Mouse (Mus musculus) stomach, postnatal 0 days (tissue): ENCODE results near the gene Krtap28-10. TPM values are rescaled to one million over a fixed set of nuclear protein-coding genes. Genes with fewer than 3 reads are reported as not detected.

Experiments used
- ATAC-seq: fragments of 200-750 bp; cut with Nextera tagmentation; 2 replicates; pipeline ENCODE4 v1.8.0; 2017; ENCODE audit not compliant: low FRiP score, low TSS enrichment
- DNase-seq: peaks from one replicate; pipeline ENCODE4 v3.0.0-alpha.2; 2016; ENCODE audit warnings: low spot score
- H3K27ac ChIP-seq: fragments of 300-500 bp; sonication (generic); replicated peaks from 2 replicates; pipeline ENCODE4 v1.5.1; 2014; ENCODE audit warnings: mild to moderate bottlenecking, control low read depth
- H3K27me3 ChIP-seq: fragments of 300-500 bp; sonication (generic); 2 replicates; pipeline ENCODE4 v1.6.1; 2014; ENCODE audit warnings: low read length; ENCODE audit not compliant: control insufficient read depth, insufficient read depth
- H3K36me3 ChIP-seq: fragments of 300-500 bp; sonication (generic); 2 replicates; pipeline ENCODE4 v1.6.1; 2014; ENCODE audit warnings: low read length, mixed read lengths; ENCODE audit not compliant: control insufficient read depth, insufficient read depth
- H3K4me1 ChIP-seq: fragments of 300-500 bp; sonication (generic); replicated peaks from 2 replicates; pipeline ENCODE4 v1.6.1; 2014; ENCODE audit warnings: antibody characterized with exemption; ENCODE audit not compliant: control insufficient read depth, insufficient read depth
- H3K4me2 ChIP-seq: fragments of 300-500 bp; sonication (generic); replicated peaks from 2 replicates; pipeline ENCODE4 v1.6.1; 2014; ENCODE audit warnings: low read depth, mild to moderate bottlenecking, control low read depth, moderate library complexity
- H3K4me3 ChIP-seq: fragments of 300-500 bp; sonication (generic); 2 replicates; pipeline ENCODE4 v1.5.1; 2014; ENCODE audit warnings: low read depth, low read length, control low read depth
- H3K9ac ChIP-seq: fragments of 300-500 bp; sonication (generic); 2 replicates; pipeline ENCODE4 v1.6.1; 2014; ENCODE audit warnings: mild to moderate bottlenecking, low read length, control low read depth, mixed read lengths
- H3K9me3 ChIP-seq: fragments of 300-500 bp; sonication (generic); 2 replicates; pipeline ENCODE4 v1.6.1; 2016; ENCODE audit warnings: low read length; ENCODE audit not compliant: control insufficient read depth
- CTCF ChIP-seq: IDR thresholded peaks from 2 replicates; pipeline ENCODE4 v1.5.1; 2016; ENCODE audit warnings: antibody characterized with exemption, low read depth, mild to moderate bottlenecking, moderate library complexity
- EP300 ChIP-seq: optimal IDR thresholded peaks from 2 replicates; pipeline ENCODE3; 2016; ENCODE audit warnings: antibody characterized with exemption
- WGBS: fragments of 180-500 bp; shearing (Covaris S2); extraction: QIAGEN DNeasy Blood & Tissue Kit; methylation state at CpG from one replicate; pipeline ENCODE4 v1.1.7; 2014; 5-methylcytosine and 5-hydroxymethylcytosine counted together
- polyA plus RNA-seq: library from polyadenylated mRNA; unstranded; fragments of >200 nt; fragmentation: Nextera tagmentation; extraction: Ambion mirVana; gene quantifications from 2 replicates; pipeline ENCODE4 v1.2.1, GENCODE M21; 2015

Gene Krtap28-10
- polyA plus RNA-seq, 1 experiment from 2014 or later, result not detected

GRCm38 (mm10) chr1:83044882-83045427, 2.7 kb upstream of the Krtap28-10 start, which contains the start of gene Gm47969:
Gm47969 (plus strand) TSS chr1:83044932.
- DNase-seq (no peak), ATAC-seq (peak; percentile 42; the same call in 1 of the 2 replicates)
- TF ChIP-seq EP300, result no peak
- peak; percentile 17; the same call in 1 of the 2 replicates for TF ChIP-seq CTCF
- H3K4me2 ChIP-seq, result no peak within 1 kb of the TSS
- no peaks in the 10 kb centered on the region for H3K36me3 ChIP-seq
- H3K4me1 ChIP-seq, result no peaks in the 10 kb centered on the region
- WGBS, result 76% methylated on average over 5 of the region's 5 CpGs
- H3K9ac ChIP-seq, result no peak within 1 kb of the TSS
- H3K27ac ChIP-seq, result no peak within 1 kb of the TSS
- no peaks in the 10 kb centered on the region for H3K9me3 ChIP-seq
- H3K27me3 ChIP-seq, result no peaks in the 10 kb centered on the region
- H3K4me3 ChIP-seq, result no peak within 1 kb of the TSS

GRCm38 (mm10) chr1:83039080-83039479, 3.2 kb downstream of the Krtap28-10 start:
- H3K9me3 ChIP-seq, result no peaks in the 10 kb centered on the region
- no peaks in the 10 kb centered on the region for H3K27me3 ChIP-seq
- ATAC-seq (peak; percentile 66), DNase-seq (peak; percentile 41)
- WGBS, result 49% methylated on average over 4 of the region's 4 CpGs
- H3K4me2 ChIP-seq, result no peak overlapping the region
- no peak for TF ChIP-seq EP300
- no peak for TF ChIP-seq CTCF
- no peak overlapping the region for H3K27ac ChIP-seq
- no peak overlapping the region for H3K4me3 ChIP-seq
- no peaks in the 10 kb centered on the region for H3K36me3 ChIP-seq
- no peak overlapping the region for H3K9ac ChIP-seq
- no peaks in the 10 kb centered on the region for H3K4me1 ChIP-seq

- Histone ChIP-seq H3K9ac (peak within 1 kb of the TSS; percentile 59), H3K27me3 (no peaks in the 10 kb centered on the region), H3K4me2 (peak within 1 kb of the TSS; percentile 75), H3K4me1 (no peaks in the 10 kb centered on the region), H3K27ac (peak within 1 kb of the TSS; percentile 30; the same call in 1 of the 2 replicates), H3K9me3 (no peaks in the 10 kb centered on the region), H3K36me3 (no peaks in the 10 kb centered on the region), H3K4me3 (peak within 1 kb of the TSS; percentile 47)
- DNase-seq (peak; percentile 52), ATAC-seq (peak; percentile 61)
- TF ChIP-seq EP300, result no peak
- TF ChIP-seq CTCF, result no peak
- WGBS, result 1% methylated on average over 24 of the region's 25 CpGs
Measured at GRCm38 (mm10) chr1:83038109-83038672, 4.1 kb downstream of the Krtap28-10 start, which contains the start of gene Slc19a3. Slc19a3 (minus strand) TSS chr1:83038448.

- H3K9ac ChIP-seq, result no peak overlapping the region
- no peaks in the 10 kb centered on the region for H3K9me3 ChIP-seq
- 70% methylated on average over 11 of the region's 11 CpGs for WGBS
- no peak overlapping the region for H3K27ac ChIP-seq
- no peaks in the 10 kb centered on the region for H3K27me3 ChIP-seq
- DNase-seq (no peak), ATAC-seq (peak; percentile 71)
- H3K4me2 ChIP-seq, result no peak overlapping the region; the same call in 1 of the 2 replicates
- no peaks in the 10 kb centered on the region for H3K36me3 ChIP-seq
- TF ChIP-seq EP300 (no peak), CTCF (no peak)
- no peaks in the 10 kb centered on the region for H3K4me1 ChIP-seq
- peak overlapping the region; percentile 47 for H3K4me3 ChIP-seq
Measured at GRCm38 (mm10) chr1:83036892-83037667, 5.2 kb downstream of the Krtap28-10 start.

- no peak overlapping the region for H3K9ac ChIP-seq
- ATAC-seq (no peak), DNase-seq (no peak)
- no peak for TF ChIP-seq EP300
- no peak for TF ChIP-seq CTCF
- no peaks in the 10 kb centered on the region for H3K27me3 ChIP-seq
- no peak overlapping the region for H3K27ac ChIP-seq
- H3K4me1 ChIP-seq, result no peaks in the 10 kb centered on the region
- H3K4me2 ChIP-seq, result no peak overlapping the region
- no peaks in the 10 kb centered on the region for H3K9me3 ChIP-seq
- H3K4me3 ChIP-seq, result no peak overlapping the region
- WGBS, result 70% methylated on average over 5 of the region's 5 CpGs
- no peaks in the 10 kb centered on the region for H3K36me3 ChIP-seq
Measured at GRCm38 (mm10) chr1:83034509-83034908, 7.8 kb downstream of the Krtap28-10 start.
